Mouse (Mus musculus) myocyte (in vitro differentiated cells): ENCODE measurements around the gene Rapgef2. TPM values are rescaled to one million over a fixed set of nuclear protein-coding genes. Genes with fewer than 3 reads are reported as not detected.

Source experiments
- H3K27me3 ChIP-seq: one replicate; pipeline ENCODE4 v1.6.1; 2011; ENCODE audit not compliant: control insufficient read depth, insufficient read depth, insufficient read length
- H3K36me3 ChIP-seq: one replicate; pipeline ENCODE4 v1.6.1; 2011; ENCODE audit not compliant: control insufficient read depth, insufficient read depth
- H3K4me2 ChIP-seq: one replicate; pipeline ENCODE4 v1.6.1; 2011; ENCODE audit warnings: low read depth, control low read depth
- H3K4me3 ChIP-seq: one replicate; pipeline ENCODE4 v1.5.1; 2011; ENCODE audit warnings: mild to moderate bottlenecking, control low read depth, moderate library complexity
- H3K79me2 ChIP-seq: one replicate; pipeline ENCODE4 v1.6.1; 2011; ENCODE audit not compliant: control insufficient read depth, insufficient read depth
- H3ac ChIP-seq: one replicate; pipeline ENCODE4 v1.6.1; 2011; ENCODE audit not compliant: control insufficient read depth, insufficient read length
- CEBPB ChIP-seq: IDR thresholded peaks from 2 replicates; pipeline ENCODE4 v1.6.1; 2011; ENCODE audit warnings: mild to moderate bottlenecking, moderate library complexity; ENCODE audit not compliant: poor library complexity, insufficient read depth, severe bottlenecking
- E2F4 ChIP-seq: IDR thresholded peaks from one replicate; pipeline ENCODE4 v1.6.1; 2011; ENCODE audit warnings: mild to moderate bottlenecking, control low read depth, moderate library complexity; ENCODE audit not compliant: insufficient read depth
- MAX ChIP-seq: IDR thresholded peaks from one replicate; pipeline ENCODE4 v1.6.1; 2011; ENCODE audit warnings: low read depth, mild to moderate bottlenecking, control low read depth
- MYOD1 ChIP-seq, 3 experiments: IDR thresholded peaks; one replicate each; pipeline ENCODE4 v1.6.1; 2011; ENCODE audit warnings: control low read depth in 2 of 3, low read depth in 2 of 3, mild to moderate bottlenecking in 2 of 3, moderate library complexity in 1 of 3; ENCODE audit not compliant: insufficient read length in 2 of 3, control insufficient read depth in 1 of 3
- MYOG ChIP-seq, 3 experiments: IDR thresholded peaks; one replicate each; pipeline ENCODE4 v1.6.1; 2011; ENCODE audit warnings: control low read depth in 2 of 3, low read depth in 2 of 3, mild to moderate bottlenecking in 2 of 3; ENCODE audit not compliant: insufficient read length in 2 of 3, control insufficient read depth in 1 of 3, insufficient read depth in 1 of 3
- POLR2A ChIP-seq: IDR thresholded peaks from one replicate; pipeline ENCODE4 v1.6.1; 2011; ENCODE audit warnings: low read depth, mild to moderate bottlenecking, control low read depth, moderate library complexity; ENCODE audit not compliant: insufficient read length
- POLR2AphosphoS2 ChIP-seq: IDR thresholded peaks from one replicate; pipeline ENCODE4 v1.6.1; 2011; ENCODE audit warnings: low read depth, control low read depth; ENCODE audit not compliant: insufficient read length
- REST ChIP-seq: IDR thresholded peaks from one replicate; pipeline ENCODE4 v1.6.1; 2011; ENCODE audit warnings: mild to moderate bottlenecking, control low read depth, moderate library complexity; ENCODE audit not compliant: insufficient read depth, insufficient read length
- SRF ChIP-seq: IDR thresholded peaks from one replicate; pipeline ENCODE4 v1.6.1; 2011; ENCODE audit warnings: low read depth; ENCODE audit not compliant: control insufficient read depth, insufficient read length
- TCF12 ChIP-seq: IDR thresholded peaks from one replicate; pipeline ENCODE4 v1.6.1; 2011; ENCODE audit warnings: mild to moderate bottlenecking, control low read depth; ENCODE audit not compliant: poor library complexity, insufficient read depth, severe bottlenecking
- TCF3 ChIP-seq: IDR thresholded peaks from one replicate; pipeline ENCODE4 v1.6.1; 2011; ENCODE audit warnings: low read depth, control low read depth; ENCODE audit not compliant: insufficient read length
- USF1 ChIP-seq: IDR thresholded peaks from one replicate; pipeline ENCODE4 v1.6.1; 2011; ENCODE audit warnings: low read depth, mild to moderate bottlenecking, control low read depth, moderate library complexity
- polyA plus RNA-seq: library from polyadenylated mRNA; unstranded; fragments of >200 nt; fragmentation: generic; extraction: Trizol; gene quantifications from one replicate; pipeline ENCODE4 v1.2.1, GENCODE M21; 2012; ENCODE audit warnings: missing spikeins

The Rapgef2 gene
- polyA plus RNA-seq, 1 experiment = 5.8 TPM

DNA sequence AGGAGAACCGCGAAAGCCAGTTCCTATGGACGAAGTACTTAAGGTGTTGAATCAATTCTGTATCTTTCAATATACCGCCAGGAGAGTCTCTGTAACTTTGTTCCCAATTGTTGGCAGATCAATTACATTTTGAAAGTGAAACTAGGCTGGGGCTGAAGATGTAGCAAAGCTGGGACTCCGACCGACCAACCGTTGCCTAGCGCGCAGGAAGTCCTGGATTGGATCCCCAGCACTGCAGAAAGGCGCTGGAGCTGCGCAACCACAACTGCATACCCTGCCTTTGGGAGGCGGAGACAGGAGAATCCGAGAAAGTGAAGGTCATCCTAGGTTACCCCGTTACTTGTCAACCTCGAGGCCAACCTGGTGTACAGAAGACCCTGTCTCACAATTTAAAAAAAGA lies 13.1 kb upstream of the Rapgef2 start:
- no peaks in the 10 kb centered on the region for H3K36me3 ChIP-seq
- H3K27me3 ChIP-seq = no peaks in the 10 kb centered on the region
- no peak overlapping the region for H3ac ChIP-seq
- H3K4me2 ChIP-seq = no peak overlapping the region
- no peak for TF ChIP-seq POLR2AphosphoS2
- TF ChIP-seq POLR2A = no peak
- TF ChIP-seq TCF12 = no peak
- TF ChIP-seq E2F4 = no peak
- no peak for TF ChIP-seq MYOG (IDR thresholded peaks at IDR 0.05; ENCODE audit: control insufficient read depth in 1 of 3, insufficient read depth in 1 of 3, insufficient read length in 2 of 3, low read depth in 2 of 3)
- TF ChIP-seq USF1 = no peak
- no peak for TF ChIP-seq MYOD1 (IDR thresholded peaks at IDR 0.05; ENCODE audit: control insufficient read depth in 1 of 3, insufficient read length in 2 of 3, low read depth in 2 of 3)
- no peak for TF ChIP-seq TCF3
- H3K4me3 ChIP-seq = no peak overlapping the region
- H3K79me2 ChIP-seq = no peaks in the 10 kb centered on the region

- H3K27me3 ChIP-seq = no peaks in the 10 kb centered on the region
- no peak overlapping the region for H3K4me3 ChIP-seq
- H3K4me2 ChIP-seq = no peak overlapping the region
- H3K36me3 ChIP-seq = no peaks in the 10 kb centered on the region
- TF ChIP-seq USF1 (no peak), TCF12 (no peak), MYOG (IDR thresholded peaks at IDR 0.05; ENCODE audit: control insufficient read depth in 1 of 3, insufficient read depth in 1 of 3, insufficient read length in 2 of 3, low read depth in 2 of 3) (no peak), CEBPB (no peak), POLR2A (no peak), MYOD1 (IDR thresholded peaks at IDR 0.05; ENCODE audit: control insufficient read depth in 1 of 3, insufficient read length in 2 of 3, low read depth in 2 of 3) (no peak), POLR2AphosphoS2 (no peak), SRF (no peak), REST (no peak), MAX (no peak), TCF3 (no peak), E2F4 (no peak)
- no peaks in the 10 kb centered on the region for H3K79me2 ChIP-seq
- no peak overlapping the region for H3ac ChIP-seq
These were observed 11.0 kb upstream of the Rapgef2 start for GRCm38 (mm10) chr3:79297281-79297680.

GRCm38 (mm10) chr3:79296586-79296985 lies 10.3 kb upstream of the Rapgef2 start:
- Histone ChIP-seq H3K4me3 (no peak overlapping the region), H3K79me2 (no peaks in the 10 kb centered on the region), H3K36me3 (no peaks in the 10 kb centered on the region), H3K27me3 (no peaks in the 10 kb centered on the region), H3K4me2 (no peak overlapping the region), H3ac (no peak overlapping the region)
- TF ChIP-seq MYOD1 (IDR thresholded peaks at IDR 0.05; ENCODE audit: control insufficient read depth in 1 of 3, insufficient read length in 2 of 3, low read depth in 2 of 3) (no peak), E2F4 (no peak), SRF (no peak), POLR2AphosphoS2 (no peak)

DNA sequence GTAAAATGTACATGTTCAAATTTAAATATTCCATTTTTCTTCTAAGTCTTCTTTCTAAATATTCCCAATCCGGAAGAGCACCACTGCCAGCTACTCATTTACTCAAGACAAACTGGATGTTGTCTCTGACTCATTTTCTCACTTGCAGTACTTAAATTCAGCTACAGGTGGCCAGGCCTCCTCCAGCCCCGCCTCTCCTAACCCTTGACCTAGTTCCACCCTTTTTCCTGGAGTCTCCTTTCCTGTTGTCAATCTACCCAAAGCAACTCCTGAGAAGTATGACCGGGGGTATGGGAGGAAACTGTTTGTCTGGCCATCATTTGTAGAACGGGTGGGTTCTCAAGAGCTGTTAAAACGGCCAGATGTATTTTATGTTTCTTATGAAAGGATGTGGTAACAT lies 9.7 kb upstream of the Rapgef2 start:
- no peak overlapping the region for H3K4me2 ChIP-seq
- no peaks in the 10 kb centered on the region for H3K27me3 ChIP-seq

DNA sequence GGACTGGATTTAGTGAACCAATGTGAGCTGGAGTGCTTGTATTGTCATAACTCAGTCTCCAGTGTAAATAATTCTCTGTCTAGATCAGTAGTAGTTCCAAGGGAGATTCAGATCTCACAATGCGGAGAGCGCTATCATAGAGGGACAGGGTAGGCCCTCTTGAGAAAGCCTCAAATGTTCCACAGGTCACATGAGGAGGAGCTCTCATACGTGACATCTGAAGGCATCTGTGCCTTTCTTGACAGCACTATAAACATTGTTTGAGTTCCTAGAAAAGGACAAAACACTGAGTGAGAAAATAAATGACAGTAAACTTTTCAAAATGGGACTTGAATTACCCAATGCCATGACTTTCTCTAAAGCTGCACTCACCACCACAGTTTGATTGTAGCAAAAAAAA lies 8.4 kb upstream of the Rapgef2 start:
- Histone ChIP-seq H3K79me2 (no peaks in the 10 kb centered on the region), H3ac (no peak overlapping the region), H3K4me3 (no peak overlapping the region), H3K36me3 (no peaks in the 10 kb centered on the region), H3K27me3 (no peaks in the 10 kb centered on the region), H3K4me2 (no peak overlapping the region)
- TF ChIP-seq MYOD1 (IDR thresholded peaks at IDR 0.05; ENCODE audit: control insufficient read depth in 1 of 3, insufficient read length in 2 of 3, low read depth in 2 of 3) (no peak), MAX (no peak), MYOG (IDR thresholded peaks at IDR 0.05; ENCODE audit: control insufficient read depth in 1 of 3, insufficient read depth in 1 of 3, insufficient read length in 2 of 3, low read depth in 2 of 3) (no peak), POLR2AphosphoS2 (no peak), USF1 (no peak), POLR2A (no peak), E2F4 (no peak), CEBPB (no peak), TCF3 (no peak), REST (no peak), TCF12 (no peak), SRF (no peak)

More for the DNA sequence above, 9.7 kb upstream of the Rapgef2 start:
- Histone ChIP-seq H3K79me2 (no peaks in the 10 kb centered on the region), H3K4me3 (no peak overlapping the region), H3ac (no peak overlapping the region), H3K36me3 (no peaks in the 10 kb centered on the region)
- TF ChIP-seq TCF3 (no peak), POLR2AphosphoS2 (no peak), E2F4 (no peak), MAX (no peak), TCF12 (no peak), USF1 (no peak), CEBPB (no peak), REST (no peak), SRF (no peak), MYOG (IDR thresholded peaks at IDR 0.05; ENCODE audit: control insufficient read depth in 1 of 3, insufficient read depth in 1 of 3, insufficient read length in 2 of 3, low read depth in 2 of 3) (no peak)
